Mouse (Mus musculus) gastrocnemius, postnatal 25 days (tissue): ENCODE measurements around the gene Dnajc27. TPM values are rescaled to one million over a fixed set of nuclear protein-coding genes. Genes with fewer than 3 reads are reported as not detected.

ENCODE experiments used
- DNase-seq: peaks from one replicate; pipeline ENCODE4 v3.0.0; 2022
- total RNA-seq, 2 experiments: library from RNA; stranded (reverse); gene quantifications; 1 replicate in 1 of 2; 2 replicates in 1 of 2; pipeline ENCODE4 v1.2.3; 2021

The Dnajc27 gene
- total RNA-seq, 2 experiments from 2014 or later: 27.0 to 35.2 TPM

GRCm38 (mm10) chr12:4080311-4080710, 2.1 kb upstream of the Dnajc27 start:
- peak; percentile 25 for DNase-seq

GRCm38 (mm10) chr12:4083441-4083840, 1.1 kb downstream of the Dnajc27 start:
- DNase-seq: no peak

- peak; percentile 45 for DNase-seq
Observed at GRCm38 (mm10) chr12:4107383-4107782, 25.0 kb downstream of the Dnajc27 start.

- no peak for DNase-seq
Observed at GRCm38 (mm10) chr12:4116132-4116531, 33.7 kb downstream of the Dnajc27 start.

GRCm38 (mm10) chr12:4117136-4117535, 34.8 kb downstream of the Dnajc27 start:
- no peak for DNase-seq

- no peak for DNase-seq
Observed at GRCm38 (mm10) chr12:4117579-4117978, 35.2 kb downstream of the Dnajc27 start.

- DNase-seq: no peak
Observed at GRCm38 (mm10) chr12:4127346-4127745, 45.0 kb downstream of the Dnajc27 start.

- peak; percentile 56 for DNase-seq
Observed at GRCm38 (mm10) chr12:4132941-4133846, 50.8 kb downstream of the Dnajc27 start, which contains the start of gene Adcy3. Gene Adcy3 (plus strand): TSS chr12:4133103.

- DNase-seq: no peak
Observed at GRCm38 (mm10) chr12:4133847-4134212, 51.4 kb downstream of the Dnajc27 start.

GRCm38 (mm10) chr12:4143179-4143578, 60.8 kb downstream of the Dnajc27 start:
- DNase-seq: no peak

GRCm38 (mm10) chr12:4150936-4151335, 68.6 kb downstream of the Dnajc27 start:
- no peak for DNase-seq

GRCm38 (mm10) chr12:4151969-4152368, 69.6 kb downstream of the Dnajc27 start:
- DNase-seq: peak; percentile 29

- DNase-seq: no peak
Observed at GRCm38 (mm10) chr12:4157466-4157865, 75.1 kb downstream of the Dnajc27 start.

- DNase-seq: no peak
Observed at GRCm38 (mm10) chr12:4158179-4158578, 75.8 kb downstream of the Dnajc27 start.

- no peak for DNase-seq
Observed at GRCm38 (mm10) chr12:4158868-4159632, 76.7 kb downstream of the Dnajc27 start.

Other genes starting within 250 kb of the Dnajc27 start
- gene Pomc, start 127.6 kb upstream of the Dnajc27 start, total RNA-seq: under 1 TPM in 1 of 2 experiments, not detected in 1; 0.46 TPM
- gene Efr3b, start 43.7 kb upstream of the Dnajc27 start, total RNA-seq: 1 to 10 TPM; 3.1 to 6.0 TPM
- gene Adcy3, start 50.5 kb downstream of the Dnajc27 start, total RNA-seq: 1 to 10 TPM; 1.8 to 2.4 TPM
- gene Ptrhd1, start 151.4 kb downstream of the Dnajc27 start, total RNA-seq: 1 to 10 TPM; 4.0 to 4.5 TPM
- 1 to 10 TPM; 1.5 to 1.8 TPM for gene Cenpo, start 151.7 kb downstream of the Dnajc27 start, total RNA-seq